Mouse (Mus musculus) kidney, embryonic 16.5 days (tissue): ENCODE measurements around the gene Mybl2. TPM values are rescaled to one million over a fixed set of nuclear protein-coding genes. Genes with fewer than 3 reads are reported as not detected.

Experiments used
- ATAC-seq: fragments of 200-750 bp; cut with Nextera tagmentation; 2 replicates; pipeline ENCODE4 v1.8.0; 2017; ENCODE audit warnings: moderate TSS enrichment; ENCODE audit not compliant: low FRiP score, low TSS enrichment
- H3K27ac ChIP-seq: fragments of 300-500 bp; sonication (generic); 2 replicates; pipeline ENCODE4 v1.5.1; 2014; ENCODE audit warnings: low read length
- H3K27me3 ChIP-seq: fragments of 300-500 bp; sonication (generic); 2 replicates; pipeline ENCODE4 v1.6.1; 2014; ENCODE audit warnings: low read length, control low read depth, mixed read lengths; ENCODE audit not compliant: insufficient read depth
- H3K36me3 ChIP-seq: fragments of 300-500 bp; sonication (generic); 2 replicates; pipeline ENCODE4 v1.6.1; 2014; ENCODE audit warnings: low read length, control low read depth, mixed read lengths; ENCODE audit not compliant: insufficient read depth
- H3K4me1 ChIP-seq: fragments of 300-500 bp; sonication (generic); 2 replicates; pipeline ENCODE4 v1.6.1; 2014; ENCODE audit warnings: low read length, control low read depth, mixed read lengths; ENCODE audit not compliant: insufficient read depth
- H3K4me2 ChIP-seq: fragments of 300-500 bp; sonication (generic); replicated peaks from 2 replicates; pipeline ENCODE4 v1.6.1; 2014; ENCODE audit warnings: low read depth, low read length
- H3K4me3 ChIP-seq: fragments of 300-500 bp; sonication (generic); 2 replicates; pipeline ENCODE4 v1.5.1; 2014; ENCODE audit warnings: mild to moderate bottlenecking, low read length
- H3K9ac ChIP-seq: fragments of 300-500 bp; sonication (generic); replicated peaks from 2 replicates; pipeline ENCODE4 v1.6.1; 2014; ENCODE audit warnings: low read length
- H3K9me3 ChIP-seq: fragments of 300-500 bp; sonication (generic); 2 replicates; pipeline ENCODE4 v1.6.1; 2016; ENCODE audit warnings: low read length, control low read depth
- WGBS: fragments of 180-500 bp; shearing (Covaris S2); extraction: QIAGEN DNeasy Blood & Tissue Kit; methylation state at CpG from one replicate; pipeline ENCODE4 v1.1.7; 2014; 5-methylcytosine and 5-hydroxymethylcytosine counted together
- polyA plus RNA-seq: library from polyadenylated mRNA; unstranded; fragments of >200 nt; fragmentation: Nextera tagmentation; extraction: Ambion mirVana; gene quantifications from 2 replicates; pipeline ENCODE4 v1.2.1, GENCODE M21; 2015

Gene Mybl2
- polyA plus RNA-seq, result 23.7 and 27.0 TPM in 2 replicates

GRCm38 (mm10) chr2:163054335-163054840 is at the start of gene Mybl2:
Mybl2 (plus strand) TSS chr2:163054687.
- Histone ChIP-seq H3K9ac (peak within 1 kb of the TSS; percentile 73), H3K4me2 (peak within 1 kb of the TSS; percentile 99), H3K27ac (0 out of 2 replicates have a peak within 1 kb of the TSS, but pooled peaks have one; percentile 37), H3K4me3 (peak within 1 kb of the TSS; percentile 77), H3K36me3 (no peaks in the 10 kb centered on the region), H3K4me1 (peaks cover 18% of the 10 kb centered on the region), H3K27me3 (no peaks in the 10 kb centered on the region), H3K9me3 (no peaks in the 10 kb centered on the region)
- WGBS, result 0% methylated on average over 30 of the region's 48 CpGs
- peak; percentile 99 for ATAC-seq

- Histone ChIP-seq H3K9ac (no peak overlapping the region), H3K27ac (no peak overlapping the region), H3K4me3 (no peak overlapping the region), H3K9me3 (no peaks in the 10 kb centered on the region), H3K4me2 (no peak overlapping the region), H3K27me3 (0 out of 2 replicates have a peak, but pooled peaks cover 3% of the 10 kb centered on the region), H3K36me3 (no peaks in the 10 kb centered on the region), H3K4me1 (no peaks in the 10 kb centered on the region)
- ATAC-seq, result no peak
- WGBS, result 64% methylated on average over 4 of the region's 4 CpGs
Observed at GRCm38 (mm10) chr2:163007299-163007698, 47.2 kb upstream of the Mybl2 start.

GRCm38 (mm10) chr2:163016916-163017743 is 37.4 kb upstream of the Mybl2 start, which contains the start of gene Ift52:
Ift52 (plus strand) TSS chr2:163017354.
- Histone ChIP-seq H3K27ac (peak within 1 kb of the TSS; percentile 86), H3K27me3 (no peaks in the 10 kb centered on the region), H3K36me3 (no peaks in the 10 kb centered on the region), H3K4me3 (peak within 1 kb of the TSS; percentile 99), H3K9me3 (no peaks in the 10 kb centered on the region), H3K4me2 (peak within 1 kb of the TSS; percentile 65), H3K4me1 (peaks cover 11% of the 10 kb centered on the region; the same call in 1 of the 2 replicates), H3K9ac (peak within 1 kb of the TSS; percentile 90)
- WGBS, result under 1% methylated on average over 57 of the region's 57 CpGs
- peak; percentile 97 for ATAC-seq

GRCm38 (mm10) chr2:163031289-163031688 is 23.2 kb upstream of the Mybl2 start:
- Histone ChIP-seq H3K27ac (no peak overlapping the region), H3K27me3 (no peaks in the 10 kb centered on the region), H3K4me2 (no peak overlapping the region), H3K9ac (no peak overlapping the region), H3K36me3 (peaks cover 46% of the 10 kb centered on the region), H3K9me3 (no peaks in the 10 kb centered on the region), H3K4me1 (no peaks in the 10 kb centered on the region), H3K4me3 (no peak overlapping the region)
- 74% methylated on average over 5 of the region's 5 CpGs for WGBS
- no peak for ATAC-seq

GRCm38 (mm10) chr2:163031757-163032156 is 22.7 kb upstream of the Mybl2 start:
- Histone ChIP-seq H3K27me3 (no peaks in the 10 kb centered on the region), H3K4me2 (no peak overlapping the region), H3K9me3 (no peaks in the 10 kb centered on the region), H3K4me1 (no peaks in the 10 kb centered on the region), H3K4me3 (no peak overlapping the region), H3K27ac (no peak overlapping the region), H3K9ac (no peak overlapping the region), H3K36me3 (peaks cover 47% of the 10 kb centered on the region)
- ATAC-seq, result no peak
- 75% methylated on average over 2 of the region's 2 CpGs for WGBS

GRCm38 (mm10) chr2:163032622-163033021 is 21.9 kb upstream of the Mybl2 start:
- Histone ChIP-seq H3K4me2 (no peak overlapping the region), H3K9ac (no peak overlapping the region), H3K9me3 (no peaks in the 10 kb centered on the region), H3K27ac (no peak overlapping the region), H3K4me3 (no peak overlapping the region), H3K27me3 (no peaks in the 10 kb centered on the region), H3K4me1 (no peaks in the 10 kb centered on the region), H3K36me3 (peaks cover 48% of the 10 kb centered on the region)
- 28% methylated on average over 4 of the region's 4 CpGs for WGBS
- ATAC-seq, result no peak

GRCm38 (mm10) chr2:163039940-163040339 is 14.5 kb upstream of the Mybl2 start:
- Histone ChIP-seq H3K27me3 (no peaks in the 10 kb centered on the region), H3K36me3 (peaks cover 62% of the 10 kb centered on the region), H3K4me2 (no peak overlapping the region), H3K9me3 (no peaks in the 10 kb centered on the region), H3K9ac (no peak overlapping the region), H3K27ac (no peak overlapping the region), H3K4me1 (no peaks in the 10 kb centered on the region), H3K4me3 (no peak overlapping the region)
- WGBS, result 87% methylated on average over 7 of the region's 7 CpGs
- no peak for ATAC-seq

GRCm38 (mm10) chr2:163048125-163048524 is 6.4 kb upstream of the Mybl2 start:
- peaks cover 32% of the 10 kb centered on the region for H3K36me3 ChIP-seq
- peak overlapping the region; percentile 34 for H3K4me3 ChIP-seq
- H3K9me3 ChIP-seq, result no peaks in the 10 kb centered on the region
- H3K27me3 ChIP-seq, result no peaks in the 10 kb centered on the region
- no peak overlapping the region for H3K27ac ChIP-seq
- H3K4me1 ChIP-seq, result no peaks in the 10 kb centered on the region
- 4% methylated on average over 10 of the region's 10 CpGs for WGBS
- H3K9ac ChIP-seq, result 0 out of 2 replicates have a peak overlapping the region, but pooled peaks have one; percentile 32
- H3K4me2 ChIP-seq, result peak overlapping the region; percentile 51
- ATAC-seq, result peak; percentile 82

- no peak overlapping the region for H3K27ac ChIP-seq
- H3K4me1 ChIP-seq, result peaks cover 4% of the 10 kb centered on the region; the same call in 1 of the 2 replicates
- H3K9me3 ChIP-seq, result no peaks in the 10 kb centered on the region
- H3K4me3 ChIP-seq, result no peak overlapping the region
- peaks cover 22% of the 10 kb centered on the region for H3K36me3 ChIP-seq
- no peak overlapping the region for H3K4me2 ChIP-seq
- H3K9ac ChIP-seq, result no peak overlapping the region
- 95% methylated on average over 2 of the region's 2 CpGs for WGBS
- H3K27me3 ChIP-seq, result no peaks in the 10 kb centered on the region
- no peak for ATAC-seq
Observed at GRCm38 (mm10) chr2:163049116-163049515, 5.4 kb upstream of the Mybl2 start.

- Histone ChIP-seq H3K4me1 (peaks cover 17% of the 10 kb centered on the region), H3K4me2 (no peak overlapping the region), H3K27ac (no peak overlapping the region), H3K9ac (no peak overlapping the region), H3K36me3 (peaks cover 6% of the 10 kb centered on the region; the same call in 1 of the 2 replicates), H3K9me3 (no peaks in the 10 kb centered on the region), H3K4me3 (no peak overlapping the region), H3K27me3 (no peaks in the 10 kb centered on the region)
- WGBS, result 64% methylated on average over 1 of the region's 1 CpGs
- ATAC-seq, result no peak
Observed at GRCm38 (mm10) chr2:163051691-163052090, 2.8 kb upstream of the Mybl2 start.
